11 mouse cellular contexts compared by ENCODE assay signal in the genomic region with DNA sequence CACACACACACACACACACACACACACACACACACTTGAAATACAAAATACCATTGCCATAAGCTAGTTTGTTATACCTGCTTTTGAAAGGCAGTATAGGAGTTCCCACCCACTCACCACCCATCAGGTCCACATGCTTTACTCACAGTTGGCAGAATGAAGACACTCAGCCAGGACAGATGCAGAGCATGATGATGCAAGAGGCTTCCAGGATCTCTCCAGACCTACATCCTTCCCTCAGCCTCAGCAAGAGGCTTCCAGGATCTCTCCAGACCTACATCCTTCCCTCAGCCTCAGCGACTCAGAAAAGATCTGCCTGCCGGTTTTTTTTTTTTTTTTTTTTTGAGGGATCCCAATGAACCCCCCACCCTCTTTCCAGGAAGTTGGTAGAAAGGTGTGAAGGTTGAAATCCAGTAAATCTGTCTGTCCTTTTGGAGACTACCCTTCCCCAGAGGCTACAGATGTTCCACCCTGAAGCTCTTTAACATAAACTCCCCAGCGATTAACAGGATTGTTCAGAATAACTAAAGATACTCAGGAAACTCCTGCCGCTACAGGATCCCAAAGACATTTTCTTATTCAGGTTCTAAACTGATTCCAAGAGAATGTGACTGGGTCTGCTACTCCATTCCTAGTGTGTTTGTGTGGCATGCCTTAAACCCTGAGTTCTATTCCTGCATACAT.
"Had no signal": no experiment of that assay in that cellular context is flagged by ENCODE, and none has a peak within 500 bp of the region (broad histone marks: within the 10 kb centered on the region; RNA-seq: fewer than 3 reads in every experiment).

No protein-coding gene starts in this region.

- H3K36me3 ChIP-seq: limb, embryonic 10.5 days; liver, embryonic 12.5 days; lung, embryonic 15.5 days; midbrain, embryonic 13.5 days; neural tube, embryonic 12.5 days had no signal

- H3K27me3 ChIP-seq: lung, embryonic 15.5 days; midbrain, embryonic 13.5 days; neural tube, embryonic 12.5 days had no signal

- H3K4me3 ChIP-seq: left cerebral cortex, adult 2 months; limb, embryonic 10.5 days; liver, embryonic 12.5 days; lung, embryonic 15.5 days; midbrain, embryonic 13.5 days; neural tube, embryonic 12.5 days had no signal

- H3K9ac ChIP-seq: liver, embryonic 12.5 days; lung, embryonic 15.5 days; midbrain, embryonic 13.5 days; neural tube, embryonic 12.5 days had no signal

- H3K9me3 ChIP-seq: limb, embryonic 10.5 days; liver, embryonic 12.5 days; lung, embryonic 15.5 days; midbrain, embryonic 13.5 days; neural tube, embryonic 12.5 days had no signal

- H3K27ac ChIP-seq: left cerebral cortex, adult 2 months; limb, embryonic 10.5 days; liver, embryonic 12.5 days; lung, embryonic 15.5 days; midbrain, embryonic 13.5 days; neural tube, embryonic 12.5 days had no signal

- DNase-seq: kidney, adult 9 months; kidney, postnatal 10 days; kidney, postnatal 4 days; spleen, adult 18-20 months; thymus, postnatal 36 days had no signal

- H3K4me1 ChIP-seq: limb, embryonic 10.5 days; liver, embryonic 12.5 days; lung, embryonic 15.5 days; midbrain, embryonic 13.5 days; neural tube, embryonic 12.5 days had no signal

- H3K4me2 ChIP-seq: liver, embryonic 12.5 days; lung, embryonic 15.5 days; midbrain, embryonic 13.5 days; neural tube, embryonic 12.5 days had no signal
